Mouse (Mus musculus) cerebellum, adult 2 months (tissue): ENCODE data around the gene 4930519G04Rik.
"Not testable (repeated sequence)": the region's sequence is repeated elsewhere in the genome, so short reads cannot be mapped to it uniquely, and the experiment has no call there.

Experiments
- CTCF ChIP-seq: fragments of 200-500 bp; IDR thresholded peaks from 2 replicates; pipeline ENCODE4 v1.5.1; 2011; ENCODE audit warnings: low read depth, mild to moderate bottlenecking, control low read depth, low read length, moderate library complexity, borderline replicate concordance; ENCODE audit not compliant: insufficient read depth
- POLR2A ChIP-seq: fragments of 200-500 bp; IDR thresholded peaks from 2 replicates; pipeline ENCODE4 v1.6.1; 2011; ENCODE audit warnings: low read length, control low read depth, borderline replicate concordance; ENCODE audit not compliant: insufficient read depth

DNA sequence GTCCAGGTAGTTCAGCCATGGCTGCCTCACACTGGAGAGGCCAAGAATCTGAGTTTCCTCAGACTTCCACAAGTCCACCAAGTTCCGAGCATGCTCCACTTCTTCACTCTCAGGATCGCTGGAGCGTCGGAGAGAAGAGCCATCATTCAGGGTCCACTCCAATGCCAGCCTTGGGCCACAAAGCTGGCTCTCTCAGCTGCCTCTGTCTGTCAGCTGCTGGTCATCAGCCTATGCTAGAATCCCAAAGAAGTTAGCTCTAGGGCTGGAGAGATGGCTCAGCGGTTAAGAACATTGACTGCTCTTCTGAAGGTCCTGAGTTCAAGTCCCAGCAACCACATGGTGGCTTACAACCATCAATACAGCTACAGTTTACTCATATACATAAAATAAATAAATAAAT, 63.9 kb downstream of the 4930519G04Rik start:
- TF ChIP-seq POLR2A, CTCF: not testable (repeated sequence)
